Mouse (Mus musculus) brown adipose tissue, adult 24 weeks (tissue): ENCODE results near the gene Mpped2. TPM values are rescaled to one million over a fixed set of nuclear protein-coding genes. Genes with fewer than 3 reads are reported as not detected.

Source experiments
- H3K27ac ChIP-seq: fragments of 200-500 bp; replicated peaks from 2 replicates; pipeline ENCODE4 v1.5.1; 2012; ENCODE audit warnings: low read depth, mild to moderate bottlenecking, low read length
- H3K4me1 ChIP-seq: fragments of 200-500 bp; 2 replicates; pipeline ENCODE4 v1.6.1; 2012; ENCODE audit warnings: low read length, mixed read lengths; ENCODE audit not compliant: control insufficient read depth, insufficient read depth, insufficient read length
- H3K4me3 ChIP-seq: fragments of 200-500 bp; 2 replicates; pipeline ENCODE4 v1.5.1; 2012; ENCODE audit warnings: low read depth, mild to moderate bottlenecking, low read length, moderate library complexity; ENCODE audit not compliant: insufficient read depth
- polyA plus RNA-seq: library from polyadenylated mRNA; stranded (reverse); fragments of >200 nt; gene quantifications from 2 replicates; pipeline ENCODE4 v1.2.4, GENCODE M21; 2012; ENCODE audit not compliant: missing spikeins, insufficient read depth, insufficient read length

Mpped2 gene
- polyA plus RNA-seq, 1 experiment, result 3.0 TPM

DNA sequence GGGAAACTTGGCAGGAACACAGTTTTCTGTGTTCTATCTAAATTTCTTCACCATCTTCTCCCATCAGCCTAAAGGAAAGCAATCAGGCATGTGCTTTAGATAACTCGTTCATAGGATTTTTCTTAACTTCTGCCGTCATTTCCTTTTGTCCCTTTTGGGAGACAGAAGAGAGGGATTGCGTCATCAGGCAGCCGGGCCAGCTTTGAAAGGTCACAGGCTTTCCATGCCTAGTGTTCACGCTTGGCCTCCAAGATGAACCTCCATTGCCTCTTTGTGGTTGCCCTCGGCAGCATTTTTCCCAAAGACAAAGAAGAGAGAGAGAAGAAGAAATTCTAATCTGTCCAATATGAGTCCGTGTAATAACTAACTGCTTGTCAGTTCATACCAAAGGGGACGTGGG, 95.0 kb downstream of the Mpped2 start:
- H3K27ac ChIP-seq, result no peak overlapping the region
- H3K4me3 ChIP-seq, result no peak overlapping the region

DNA sequence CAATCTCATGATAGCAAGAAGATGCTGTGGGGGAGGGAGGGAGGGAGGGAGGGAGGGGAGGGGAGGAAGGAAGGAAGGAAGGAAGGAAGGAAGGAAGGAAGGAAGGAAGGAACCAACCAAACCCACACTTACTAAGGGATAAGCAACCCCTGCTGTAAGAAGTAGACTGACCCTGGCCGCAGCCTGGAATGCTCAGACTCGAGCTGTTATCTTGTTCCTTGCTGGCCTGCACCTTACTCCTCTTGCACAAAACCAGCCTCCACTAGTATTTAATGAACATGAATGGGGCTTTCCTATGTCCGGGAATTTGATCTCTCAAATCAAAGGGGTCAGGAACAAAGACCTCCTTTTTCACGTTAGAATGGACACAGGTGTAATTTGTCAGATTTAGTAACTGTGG, 95.5 kb downstream of the Mpped2 start:
- H3K4me1 ChIP-seq, result no peaks in the 10 kb centered on the region
- no peak overlapping the region for H3K27ac ChIP-seq
- H3K4me3 ChIP-seq, result no peak overlapping the region

More for the DNA sequence above, 95.0 kb downstream of the Mpped2 start:
- H3K4me1 ChIP-seq, result no peaks in the 10 kb centered on the region

GRCm38 (mm10) chr2:106789694-106790328, 96.7 kb downstream of the Mpped2 start:
- Histone ChIP-seq H3K4me3 (no peak overlapping the region), H3K27ac (no peak overlapping the region), H3K4me1 (no peaks in the 10 kb centered on the region)

DNA sequence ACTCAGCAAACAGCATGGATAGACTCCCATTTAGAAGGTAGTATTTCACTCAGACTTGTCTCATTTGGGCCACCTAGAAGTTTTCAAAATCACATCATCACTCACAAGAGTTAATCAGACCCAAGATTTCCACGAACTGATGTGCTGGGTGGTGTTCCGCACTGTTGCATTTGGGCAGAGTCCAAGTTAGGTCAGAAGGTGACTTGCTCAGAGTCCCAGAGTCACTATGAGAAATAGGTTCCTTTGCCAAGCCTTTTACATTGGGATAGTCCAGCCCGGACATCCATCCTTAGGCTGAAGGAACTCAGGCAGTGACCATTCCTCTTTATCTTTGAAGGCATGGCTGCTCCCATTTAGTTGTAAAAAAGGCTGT, 97.2 kb downstream of the Mpped2 start:
- no peak overlapping the region for H3K27ac ChIP-seq
- no peaks in the 10 kb centered on the region for H3K4me1 ChIP-seq
- H3K4me3 ChIP-seq, result no peak overlapping the region

DNA sequence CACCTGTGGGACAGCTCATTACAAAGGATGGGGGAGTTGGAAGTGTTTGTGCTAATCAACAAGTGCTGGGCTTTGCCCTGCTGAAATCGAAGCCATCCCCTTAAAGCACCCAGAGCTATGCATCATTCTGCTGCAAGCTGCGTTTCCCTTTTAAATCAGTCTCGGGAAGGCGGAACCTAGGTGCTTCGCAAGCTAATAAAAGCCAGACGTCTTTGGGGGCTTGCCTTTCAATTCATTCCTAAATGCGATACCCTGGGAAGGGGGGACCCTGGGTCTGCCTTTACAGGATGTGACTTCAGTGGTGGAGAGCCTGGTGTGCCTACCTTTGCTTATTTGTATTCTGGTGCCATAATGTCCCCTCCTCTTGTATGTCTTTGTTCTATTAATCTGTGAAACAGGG, 103.2 kb downstream of the Mpped2 start:
- no peak overlapping the region for H3K4me3 ChIP-seq
- no peak overlapping the region for H3K27ac ChIP-seq
- H3K4me1 ChIP-seq, result no peaks in the 10 kb centered on the region

- Histone ChIP-seq H3K4me3 (no peak overlapping the region), H3K27ac (no peak overlapping the region), H3K4me1 (no peaks in the 10 kb centered on the region)
Measured at GRCm38 (mm10) chr2:106797855-106798254, 104.8 kb downstream of the Mpped2 start.

DNA sequence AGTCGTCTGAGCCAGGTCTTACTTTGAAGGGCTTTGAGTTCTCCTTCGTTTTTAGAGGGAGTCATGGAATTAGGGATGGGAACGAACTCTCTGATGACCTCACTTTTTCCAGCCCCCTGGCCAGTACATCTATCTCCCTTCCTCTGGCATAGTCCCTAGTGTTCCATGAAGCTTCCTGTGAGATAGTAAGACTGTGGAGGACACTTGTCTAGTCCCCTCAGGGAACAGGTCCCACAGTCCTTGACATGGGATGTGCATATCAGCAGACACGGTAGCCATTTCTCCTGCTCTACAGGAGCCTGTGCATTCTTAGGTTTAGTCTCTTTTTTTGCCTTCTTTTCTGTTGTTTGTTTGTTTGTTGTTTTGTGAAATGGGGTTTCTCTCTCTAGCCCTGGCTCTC, 105.8 kb downstream of the Mpped2 start:
- H3K27ac ChIP-seq, result no peak overlapping the region
- H3K4me1 ChIP-seq, result no peaks in the 10 kb centered on the region
- no peak overlapping the region for H3K4me3 ChIP-seq

GRCm38 (mm10) chr2:106815898-106816297, 122.8 kb downstream of the Mpped2 start:
- no peak overlapping the region for H3K4me3 ChIP-seq
- no peak overlapping the region for H3K27ac ChIP-seq
- no peaks in the 10 kb centered on the region for H3K4me1 ChIP-seq

GRCm38 (mm10) chr2:106821292-106821691, 128.2 kb downstream of the Mpped2 start:
- no peak overlapping the region for H3K27ac ChIP-seq

GRCm38 (mm10) chr2:106821883-106822282, 128.8 kb downstream of the Mpped2 start:
- no peak overlapping the region for H3K27ac ChIP-seq
- H3K4me3 ChIP-seq, result no peak overlapping the region
- H3K4me1 ChIP-seq, result 0 out of 2 replicates have a peak, but pooled peaks cover 4% of the 10 kb centered on the region

More at GRCm38 (mm10) chr2:106821292-106821691, 128.2 kb downstream of the Mpped2 start:
- 0 out of 2 replicates have a peak, but pooled peaks cover 4% of the 10 kb centered on the region for H3K4me1 ChIP-seq
- H3K4me3 ChIP-seq, result no peak overlapping the region

GRCm38 (mm10) chr2:106822540-106822939, 129.5 kb downstream of the Mpped2 start:
- Histone ChIP-seq H3K4me3 (no peak overlapping the region), H3K27ac (no peak overlapping the region), H3K4me1 (0 out of 2 replicates have a peak, but pooled peaks cover 4% of the 10 kb centered on the region)

GRCm38 (mm10) chr2:106825461-106825860, 132.4 kb downstream of the Mpped2 start:
- no peak overlapping the region for H3K4me3 ChIP-seq
- H3K4me1 ChIP-seq, result peaks cover 4% of the 10 kb centered on the region; the same call in 1 of the 2 replicates
- H3K27ac ChIP-seq, result no peak overlapping the region

GRCm38 (mm10) chr2:106826023-106826422, 133.0 kb downstream of the Mpped2 start:
- Histone ChIP-seq H3K4me1 (peaks cover 4% of the 10 kb centered on the region; the same call in 1 of the 2 replicates), H3K4me3 (no peak overlapping the region), H3K27ac (no peak overlapping the region)

DNA sequence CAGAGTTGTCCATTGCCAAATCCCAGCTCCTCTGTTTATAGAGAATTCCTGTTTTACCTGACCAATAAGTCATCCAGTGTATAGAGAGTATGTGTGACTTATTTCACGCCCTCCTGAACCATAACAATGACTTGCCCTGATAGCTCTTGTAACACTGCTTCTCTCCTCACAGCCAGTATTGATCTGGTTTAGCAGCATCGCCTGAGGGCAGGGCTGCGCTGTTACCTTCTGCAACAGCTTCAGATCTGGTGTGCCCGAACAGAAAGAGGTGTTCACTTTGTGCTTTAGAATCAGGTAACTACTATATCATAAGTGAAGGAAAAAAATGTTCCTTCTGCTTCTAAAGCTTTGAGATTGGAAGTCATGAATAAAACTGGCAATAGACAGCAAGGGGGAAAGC, 133.7 kb downstream of the Mpped2 start:
- H3K4me1 ChIP-seq, result peaks cover 4% of the 10 kb centered on the region; the same call in 1 of the 2 replicates
- no peak overlapping the region for H3K4me3 ChIP-seq
- H3K27ac ChIP-seq, result no peak overlapping the region

DNA sequence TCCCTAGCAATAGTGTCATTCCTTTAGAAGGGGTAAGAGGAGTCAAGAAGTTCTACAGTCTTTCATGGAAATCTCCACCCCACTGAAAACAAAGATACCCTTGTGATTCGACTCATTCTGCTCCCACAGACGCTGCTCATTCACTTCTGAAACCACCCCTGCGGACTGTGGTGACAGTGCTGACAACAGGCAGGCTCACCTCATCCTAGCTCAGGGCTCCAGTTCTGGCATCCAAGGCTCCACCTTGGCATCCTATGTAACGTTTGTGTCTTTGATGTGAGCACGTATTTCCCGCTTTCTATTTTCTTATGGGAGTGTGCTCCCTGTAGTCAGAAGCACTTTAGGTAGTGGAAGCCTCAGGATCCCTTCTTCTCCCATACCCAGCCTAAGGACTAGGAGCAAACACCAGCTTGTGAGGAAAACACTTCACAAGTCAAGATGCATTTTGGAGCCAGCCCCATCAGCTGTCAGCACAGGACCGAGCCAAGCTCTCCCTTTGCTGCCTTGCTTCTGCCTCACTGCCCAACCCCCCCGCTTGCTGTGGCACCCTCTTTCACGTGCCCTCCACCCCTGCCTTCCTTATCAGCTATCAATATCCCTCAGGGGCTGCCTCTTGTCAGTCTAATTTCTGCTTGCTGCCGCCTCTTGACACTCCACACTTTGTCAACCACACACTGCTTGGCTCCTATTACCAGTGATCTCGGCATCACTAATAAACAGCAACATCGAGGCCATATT, 135.7 kb downstream of the Mpped2 start:
- Histone ChIP-seq H3K27ac (no peak overlapping the region), H3K4me3 (no peak overlapping the region)

DNA sequence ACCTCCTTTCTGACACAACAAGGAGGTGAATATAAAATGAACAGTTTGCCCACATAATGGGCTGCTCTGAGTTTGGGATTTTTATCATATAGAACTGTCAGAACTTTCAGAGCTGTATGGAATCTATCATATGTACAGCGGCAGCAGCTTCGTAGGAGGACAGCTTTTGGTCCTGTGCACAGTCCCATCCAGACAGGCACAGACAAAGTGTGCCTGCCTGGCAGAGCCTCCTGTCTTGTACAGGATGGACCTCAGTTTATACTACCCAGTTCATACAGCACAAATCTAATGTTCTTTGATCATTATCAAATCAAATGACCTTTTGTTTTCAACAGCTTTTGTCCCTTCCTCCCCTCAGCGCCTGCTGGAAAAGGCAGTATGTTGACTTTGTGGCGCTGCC, 136.4 kb downstream of the Mpped2 start:
- no peak overlapping the region for H3K27ac ChIP-seq
- H3K4me3 ChIP-seq, result no peak overlapping the region
- H3K4me1 ChIP-seq, result no peaks in the 10 kb centered on the region; the same call in 1 of the 2 replicates

More for the DNA sequence above, 135.7 kb downstream of the Mpped2 start:
- H3K4me1 ChIP-seq, result no peaks in the 10 kb centered on the region; the same call in 1 of the 2 replicates
